Mouse (Mus musculus) retina, embryonic 14.5 days (tissue): ENCODE measurements around the gene Sphk2.

Experiments
- DNase-seq: peaks from one replicate; pipeline ENCODE4 v3.0.0-alpha.2; 2015; ENCODE audit warnings: low spot score

Gene Sphk2

GRCm38 (mm10) chr7:45710477-45711191 is 7.2 kb downstream of the Sphk2 start:
- no peak for DNase-seq

GRCm38 (mm10) chr7:45709677-45710355 is 8.0 kb downstream of the Sphk2 start:
- no peak for DNase-seq

GRCm38 (mm10) chr7:45709036-45709435 is 8.8 kb downstream of the Sphk2 start:
- DNase-seq, result no peak

GRCm38 (mm10) chr7:45708221-45708761 is 9.5 kb downstream of the Sphk2 start:
- no peak for DNase-seq

DNA sequence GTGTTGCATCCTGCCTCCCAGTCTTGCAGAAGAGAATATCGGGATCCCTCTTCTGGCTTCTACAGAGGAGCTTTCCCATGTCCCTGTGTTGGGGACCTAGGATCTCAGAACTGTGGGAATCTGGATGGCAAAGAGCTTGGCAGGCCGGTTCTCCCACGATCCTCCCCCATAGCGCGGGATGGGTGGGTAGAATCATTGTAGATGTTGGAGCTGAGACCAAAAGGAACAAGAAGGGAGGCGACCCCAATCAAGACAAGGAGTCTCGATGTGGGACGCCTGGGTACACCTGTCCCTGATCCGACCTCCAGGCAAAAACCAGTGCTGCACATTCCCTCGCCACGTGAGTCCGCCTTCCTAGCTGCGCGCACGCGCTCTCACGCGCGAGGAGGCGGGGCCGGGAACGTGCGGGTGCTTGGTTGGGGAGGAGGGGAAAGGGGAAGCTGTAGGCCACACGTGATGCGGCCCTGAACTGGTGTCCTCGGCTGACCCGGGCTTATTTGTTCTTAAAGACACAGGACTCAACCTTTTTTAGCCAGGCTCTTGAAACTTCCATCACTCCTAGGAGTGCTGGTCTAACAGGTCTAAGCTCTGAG is 10.3 kb downstream of the Sphk2 start:
- DNase-seq, result peak; percentile 88

GRCm38 (mm10) chr7:45706721-45707241 is 11.0 kb downstream of the Sphk2 start:
- peak; percentile 75 for DNase-seq

DNA sequence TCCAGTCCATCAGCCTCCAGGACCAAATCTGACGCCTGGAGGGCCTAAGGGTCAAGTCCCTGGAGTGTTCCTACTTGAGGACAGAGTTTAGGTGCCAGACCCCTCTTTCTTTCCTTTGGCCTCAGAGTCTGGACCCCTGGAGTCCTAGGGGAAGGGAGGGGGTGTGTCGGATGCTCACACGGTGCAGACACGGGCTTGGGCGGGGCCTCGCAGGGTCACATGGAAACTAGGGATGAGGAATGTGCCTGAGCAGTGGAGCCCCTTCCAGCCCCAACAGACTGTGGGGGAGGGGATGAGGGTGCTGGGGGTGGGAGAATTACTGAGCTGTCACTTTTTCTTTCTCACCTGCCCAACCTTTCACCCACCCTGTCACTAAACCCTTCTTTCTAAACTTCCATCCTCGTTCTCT is 11.9 kb downstream of the Sphk2 start:
- no peak for DNase-seq

GRCm38 (mm10) chr7:45705443-45705864 is 12.3 kb downstream of the Sphk2 start:
- no peak for DNase-seq

GRCm38 (mm10) chr7:45704730-45705442 is 12.9 kb downstream of the Sphk2 start, which contains the start of gene Dbp:
Dbp (plus strand) TSS chr7:45705088.
- peak; percentile 98 for DNase-seq

DNA sequence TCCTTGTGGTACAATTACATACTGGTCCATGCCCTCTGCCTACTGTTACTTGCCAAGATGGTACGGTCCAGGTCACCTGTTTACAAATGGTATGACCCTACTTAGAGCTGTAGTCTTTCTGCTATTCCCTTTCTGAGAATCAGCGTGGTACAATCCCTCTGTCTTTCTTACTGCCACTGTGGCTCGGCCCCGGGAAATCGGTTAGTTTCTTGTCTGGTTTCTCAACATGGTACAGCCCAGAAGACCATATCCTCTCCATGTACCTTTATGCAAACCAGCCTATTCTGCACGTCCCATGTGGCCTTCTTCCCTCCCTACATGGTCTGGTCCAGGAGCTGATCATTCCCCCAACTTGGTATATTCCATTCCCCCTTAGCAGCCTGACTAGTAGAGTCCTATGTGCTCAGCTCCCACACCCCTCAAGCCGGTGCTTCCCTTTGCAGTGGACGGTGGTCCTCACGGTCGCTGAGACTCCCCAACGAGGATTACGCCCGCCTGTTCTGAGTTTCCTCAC is 13.7 kb downstream of the Sphk2 start:
- peak; percentile 88 for DNase-seq

DNA sequence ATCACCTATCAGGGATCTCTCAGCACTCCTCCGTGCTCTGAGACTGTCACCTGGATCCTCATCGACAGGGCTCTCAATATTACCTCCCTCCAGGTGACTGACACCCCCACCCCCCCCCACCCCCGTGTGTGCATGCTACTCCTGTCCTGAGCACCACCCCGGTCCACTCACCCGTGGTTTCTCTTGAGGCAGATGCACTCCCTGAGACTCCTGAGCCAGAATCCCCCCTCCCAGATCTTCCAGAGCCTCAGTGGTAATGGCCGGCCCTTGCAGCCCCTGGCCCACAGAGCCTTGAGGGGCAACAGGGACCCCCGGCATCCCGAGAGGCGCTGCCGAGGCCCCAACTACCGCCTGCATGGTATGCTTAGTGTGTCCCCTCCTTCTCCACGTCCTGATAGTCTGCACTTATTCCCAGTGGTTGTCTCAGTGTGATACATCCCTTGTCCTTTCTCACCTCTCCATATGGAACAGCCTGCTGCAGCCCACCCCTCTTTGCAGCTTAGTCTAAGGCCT is 14.2 kb downstream of the Sphk2 start:
- DNase-seq, result no peak

DNA sequence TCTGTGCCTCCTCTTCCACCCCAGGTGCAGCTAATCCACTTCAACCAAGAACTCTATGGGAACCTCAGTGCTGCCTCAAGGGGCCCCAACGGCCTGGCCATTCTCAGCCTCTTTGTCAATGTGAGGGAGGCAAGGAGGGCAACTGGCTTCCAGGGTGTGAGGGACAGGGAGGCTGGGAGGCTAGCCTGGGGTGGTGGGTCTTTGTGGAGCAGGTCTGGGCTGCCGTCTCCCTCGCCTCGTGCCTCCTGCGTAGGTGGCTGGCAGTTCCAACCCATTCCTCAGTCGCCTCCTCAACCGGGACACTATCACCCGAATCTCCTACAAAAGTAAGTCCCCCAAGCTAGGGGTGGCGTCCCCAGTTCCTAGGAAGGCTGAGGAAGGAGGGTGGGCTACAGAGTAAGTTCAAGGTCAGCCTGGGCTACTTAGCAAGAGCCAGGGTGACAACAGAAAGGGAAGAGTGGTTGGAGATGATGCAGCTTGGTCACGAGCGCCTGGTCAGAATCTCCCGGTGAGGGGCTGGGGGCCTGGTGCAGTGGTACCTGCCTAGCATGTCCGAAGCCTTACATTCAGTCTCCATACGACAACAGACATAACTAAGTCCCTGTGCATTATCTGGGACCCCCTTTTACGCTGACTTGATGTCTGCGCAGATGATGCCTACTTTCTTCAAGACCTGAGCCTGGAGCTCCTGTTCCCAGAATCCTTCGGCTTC is 14.8 kb downstream of the Sphk2 start:
- DNase-seq, result no peak

DNA sequence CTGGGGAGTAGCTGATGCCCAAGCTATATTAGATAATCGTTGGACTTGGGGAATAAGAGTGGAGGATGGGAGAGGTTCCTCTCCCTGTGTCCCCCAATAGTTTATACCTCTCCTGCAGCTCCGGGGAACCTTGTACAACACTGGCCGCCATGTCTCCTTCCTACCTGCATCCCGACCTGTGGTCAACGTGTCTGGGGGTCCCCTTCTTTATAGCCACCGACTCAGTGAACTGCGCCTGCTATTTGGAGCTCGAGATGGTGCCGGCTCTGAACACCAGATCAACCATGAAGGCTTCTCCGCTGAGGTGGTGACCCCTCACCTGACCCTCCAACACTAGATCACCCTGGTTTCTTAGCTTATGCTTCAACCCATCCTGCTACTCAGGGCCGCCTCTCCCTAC is 15.5 kb downstream of the Sphk2 start:
- DNase-seq, result no peak

DNA sequence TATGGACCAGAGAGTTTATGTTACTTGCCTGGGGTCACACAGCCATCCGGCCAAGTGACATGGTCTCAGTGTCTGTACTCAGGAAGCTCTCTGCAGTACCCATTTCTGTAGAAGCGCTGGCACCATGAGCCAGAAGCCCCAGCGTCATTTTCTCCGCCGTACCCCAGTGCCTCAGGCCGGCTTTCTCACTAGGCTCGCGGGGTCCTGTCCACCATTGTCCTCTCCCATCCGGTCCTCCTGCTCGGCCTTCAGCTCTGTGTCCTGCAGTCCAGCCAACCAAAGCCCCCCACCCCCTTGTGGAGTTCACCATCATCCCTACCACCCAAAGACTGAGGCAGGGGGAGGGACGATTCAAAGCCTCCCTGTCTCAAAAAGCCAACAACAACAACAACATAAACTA is 16.2 kb downstream of the Sphk2 start:
- DNase-seq, result no peak

DNA sequence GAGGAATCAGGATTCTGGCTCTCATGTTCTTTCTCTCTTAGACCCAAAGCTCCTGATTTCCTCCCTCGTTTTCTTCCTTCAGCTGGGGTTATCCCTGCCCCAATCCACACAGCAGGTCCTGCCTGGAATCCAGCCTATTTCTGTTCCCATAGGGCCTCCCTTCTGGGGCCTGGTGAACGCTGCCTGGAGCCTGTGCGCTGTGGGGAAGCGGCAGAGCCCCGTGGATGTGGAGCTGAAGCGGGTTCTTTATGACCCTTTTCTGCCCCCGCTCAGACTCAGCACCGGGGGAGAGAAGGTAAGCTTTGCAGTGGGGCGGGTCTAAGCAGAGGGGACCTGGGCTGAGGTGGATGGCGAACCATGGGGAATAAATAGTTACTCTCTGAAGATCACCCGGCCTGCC is 16.7 kb downstream of the Sphk2 start:
- no peak for DNase-seq

GRCm38 (mm10) chr7:45700301-45701015 is 17.3 kb downstream of the Sphk2 start:
- DNase-seq, result peak; percentile 85

DNA sequence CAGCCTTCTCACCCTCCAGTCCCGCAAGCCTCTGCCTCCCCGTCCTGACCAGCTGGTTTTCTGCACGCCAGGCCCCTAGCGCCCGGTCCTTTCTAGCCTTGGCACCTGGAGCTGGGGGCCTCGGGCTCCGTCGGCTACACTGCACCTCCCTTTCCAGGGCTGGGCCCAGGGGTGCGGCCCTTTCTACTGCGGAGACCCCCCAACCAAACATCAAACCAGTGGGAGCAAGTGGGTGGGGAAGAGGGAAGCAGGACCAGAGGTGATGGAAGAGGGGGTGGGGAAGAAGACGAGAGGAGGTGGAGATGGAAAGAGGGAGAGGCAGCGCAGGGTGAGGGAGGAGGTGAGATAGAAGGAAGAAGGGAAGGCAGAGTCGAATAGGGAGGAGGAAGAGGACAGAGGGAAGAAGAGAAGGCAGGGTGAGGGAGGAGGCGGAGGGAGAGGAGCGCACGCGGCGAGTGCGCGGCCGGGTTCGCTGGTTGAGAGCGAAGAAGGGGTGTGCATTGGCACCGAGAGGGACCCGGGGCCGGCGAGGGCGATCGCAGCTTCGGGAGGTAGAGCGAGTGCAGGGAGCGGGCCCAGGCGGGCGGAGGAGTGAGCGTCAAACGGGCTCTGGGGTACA is 18.2 kb downstream of the Sphk2 start, which contains the start of gene Car11:
Car11 (plus strand) TSS at position 321 of the 619 bp plus-strand sequence.
- no peak for DNase-seq

DNA sequence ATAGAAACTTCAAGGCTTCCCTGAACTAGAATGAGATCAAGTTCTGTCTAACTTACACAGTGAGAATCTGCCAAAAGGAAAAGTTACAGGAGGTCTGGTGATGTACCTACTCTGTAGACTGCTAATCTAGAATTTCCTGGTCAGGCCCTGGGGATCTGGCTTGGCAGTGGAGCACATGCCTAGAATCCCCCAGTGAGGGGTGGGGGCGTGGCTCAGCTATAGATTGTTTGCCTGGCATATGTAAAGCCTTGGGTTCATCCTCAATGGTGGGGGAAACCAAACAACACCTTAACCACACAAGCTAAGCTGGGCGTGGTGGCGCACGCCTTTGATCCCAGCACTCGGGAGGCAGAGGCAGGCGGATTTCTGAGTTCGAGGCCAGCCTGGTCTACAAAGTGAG is 19.9 kb downstream of the Sphk2 start:
- DNase-seq, result no peak

DNA sequence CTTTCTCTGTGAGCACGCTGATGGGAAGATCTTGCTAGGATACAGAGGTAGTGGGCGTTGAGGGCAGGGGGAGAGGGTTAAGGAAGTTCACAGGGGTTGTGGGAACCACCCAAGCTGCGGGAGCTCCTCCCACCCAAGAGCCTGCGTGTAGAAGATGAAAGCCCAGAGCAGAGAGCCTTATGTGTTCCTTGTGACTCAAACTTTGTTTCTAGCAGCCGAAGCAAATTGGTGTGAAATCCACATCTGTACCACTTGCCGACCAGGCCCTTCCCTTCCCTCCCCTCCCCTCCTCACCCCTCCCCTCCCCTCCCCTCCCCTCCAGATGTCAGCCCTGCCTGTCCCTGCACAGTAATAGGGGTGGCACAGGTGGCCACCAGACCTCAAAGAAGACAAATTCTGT is 22.7 kb downstream of the Sphk2 start:
- DNase-seq, result no peak
